Mouse (Mus musculus) G1E (cell line): ENCODE results near the gene Tepsin. TPM values are rescaled to one million over a fixed set of nuclear protein-coding genes. Genes with fewer than 3 reads are reported as not detected.
A peak's percentile ranks its signal among the peaks of the same experiment; 100 is the strongest.

Experiments
- ATAC-seq: 2 replicates; pipeline ENCODE4 v1.8.0; 2016; ENCODE audit warnings: mild to moderate bottlenecking; ENCODE audit not compliant: insufficient number of reproducible peaks, poor library complexity, low FRiP score, severe bottlenecking; ENCODE audit errors: extremely low read depth
- DNase-seq: peaks from one replicate; pipeline ENCODE4 v3.0.0; 2012; ENCODE audit warnings: low spot score
- H3K27me3 ChIP-seq: 2 replicates; pipeline ENCODE4 v1.6.1; 2012; ENCODE audit warnings: mild to moderate bottlenecking, low read length, inconsistent platforms; ENCODE audit not compliant: insufficient read depth
- H3K36me3 ChIP-seq: replicated peaks from 2 replicates; pipeline ENCODE3; 2012; ENCODE audit warnings: mild to moderate bottlenecking, inconsistent platforms
- H3K4me1 ChIP-seq: 2 replicates; pipeline ENCODE4 v1.6.1; 2012; ENCODE audit warnings: low read depth, low read length, inconsistent platforms, mixed read lengths; ENCODE audit not compliant: insufficient read depth
- H3K4me3 ChIP-seq: 2 replicates; pipeline ENCODE4 v1.5.1; 2012; ENCODE audit warnings: low read depth, mild to moderate bottlenecking, inconsistent platforms, low read length, moderate library complexity, mixed read lengths
- H3K9me3 ChIP-seq: replicated peaks from 2 replicates; pipeline ENCODE4 v1.6.1; 2012; ENCODE audit warnings: inconsistent platforms
- CTCF ChIP-seq: IDR thresholded peaks from 2 replicates; pipeline ENCODE4 v1.5.1; 2012; ENCODE audit warnings: low read depth, low read length, inconsistent platforms, mixed read lengths
- GATA1 ChIP-seq: IDR thresholded peaks from 2 replicates; pipeline ENCODE4 v1.6.1; 2012; ENCODE audit warnings: borderline replicate concordance, low read length, inconsistent platforms, mixed read lengths
- GATA2 ChIP-seq: IDR thresholded peaks from 2 replicates; pipeline ENCODE4 v1.6.1; 2012; ENCODE audit warnings: low read depth, low read length, inconsistent platforms, borderline replicate concordance
- POLR2AphosphoS5 ChIP-seq: IDR thresholded peaks from 2 replicates; pipeline ENCODE4 v1.6.1; 2012; ENCODE audit warnings: low read depth, low read length, inconsistent platforms; ENCODE audit not compliant: insufficient replicate concordance
- TAL1 ChIP-seq: conservative IDR thresholded peaks from 2 replicates; pipeline ENCODE4 v1.6.1; 2012; ENCODE audit warnings: low read depth, low read length, inconsistent platforms, mixed read lengths
- polyA plus RNA-seq: library from polyadenylated mRNA; stranded (reverse); fragments of >175 nt; gene quantifications from 2 replicates; pipeline ENCODE4 v1.2.3, GENCODE M21; 2012
- total RNA-seq, 2 experiments: library from RNA; stranded (forward) in 1 of 2; stranded (reverse) in 1 of 2; fragments of 200-1000 nt in 1 of 2; fragments of >200 nt in 1 of 2; fragmentation: Nextera tagmentation in 1 of 2; gene quantifications; 2 replicates each; pipeline ENCODE4 v1.2.3; 2014 to 2017

The Tepsin gene
- total and polyA plus RNA-seq, 3 experiments: 14.2 to 24.3 (median 15.7) TPM

DNA sequence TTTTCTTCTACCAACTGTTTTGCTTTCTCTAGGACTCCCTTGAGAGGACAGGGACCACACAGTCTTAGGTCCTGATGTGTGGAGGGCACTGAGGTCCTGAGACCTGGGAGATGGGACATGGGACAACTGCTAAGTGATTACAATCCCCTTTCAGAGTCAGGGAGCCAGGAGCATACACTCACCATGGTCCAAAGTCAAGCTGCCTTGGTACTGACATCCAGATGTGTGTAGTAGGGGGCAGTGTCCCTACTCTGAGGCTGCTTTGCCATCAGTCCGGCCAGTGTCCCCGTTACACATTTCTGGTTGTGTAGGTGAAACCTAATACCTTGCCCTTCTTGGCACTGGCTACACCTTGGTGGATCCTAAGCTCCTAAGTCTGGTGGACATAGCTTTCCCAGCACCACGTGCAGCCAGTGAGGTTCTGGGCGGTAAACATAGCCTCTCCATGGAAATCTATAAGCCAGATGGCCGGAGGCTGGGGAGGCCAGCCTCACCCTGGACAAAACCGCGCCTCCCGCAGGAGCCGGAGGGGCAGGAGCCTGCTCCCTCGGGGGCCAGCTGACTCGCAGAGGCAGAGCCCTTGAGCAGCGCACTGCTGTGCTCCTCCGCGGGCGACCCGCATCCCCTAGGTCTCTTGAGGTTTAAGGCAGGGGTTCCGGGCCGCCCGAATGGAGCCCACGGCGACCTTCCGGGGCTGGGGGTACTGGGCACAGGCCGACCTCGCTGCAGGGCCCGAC, 12.5 kb downstream of the Tepsin start:
- Histone ChIP-seq H3K9me3 (no peaks in the 10 kb centered on the region), H3K4me3 (peak overlapping the region; percentile 94), H3K4me1 (peaks cover 29% of the 10 kb centered on the region), H3K36me3 (peaks cover 47% of the 10 kb centered on the region), H3K27me3 (no peaks in the 10 kb centered on the region)
- no peak for TF ChIP-seq GATA2
- TF ChIP-seq CTCF: no peak
- no peak for TF ChIP-seq POLR2AphosphoS5
- TF ChIP-seq TAL1: no peak
- no peak for TF ChIP-seq GATA1
- ATAC-seq (no peak), DNase-seq (peak; percentile 63)

DNA sequence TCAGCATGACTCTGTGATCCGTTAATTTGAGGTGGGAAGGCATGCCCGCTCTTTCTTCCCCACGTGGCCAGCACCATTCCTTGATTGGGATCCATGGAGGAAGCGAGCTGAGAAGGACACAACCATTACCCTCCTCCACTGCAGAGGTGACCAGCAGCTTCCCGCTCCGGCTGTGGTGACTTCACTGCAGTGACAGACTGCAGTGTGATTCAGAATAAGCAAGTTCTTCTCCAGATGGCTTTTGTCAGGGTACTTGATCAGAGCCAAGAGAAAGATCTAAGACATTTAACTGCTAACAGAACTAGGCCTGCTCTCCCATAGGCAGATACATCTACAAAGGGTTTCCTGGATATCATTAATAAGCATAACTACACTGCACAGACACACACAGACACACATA, 18.2 kb downstream of the Tepsin start:
- DNase-seq (no peak), ATAC-seq (no peak)
- Histone ChIP-seq H3K27me3 (no peaks in the 10 kb centered on the region), H3K9me3 (peaks cover 3% of the 10 kb centered on the region; the same call in 1 of the 2 replicates), H3K4me3 (no peak overlapping the region), H3K36me3 (peaks cover 86% of the 10 kb centered on the region), H3K4me1 (peaks cover 4% of the 10 kb centered on the region)
- TF ChIP-seq POLR2AphosphoS5 (no peak), TAL1 (no peak), GATA1 (no peak), GATA2 (no peak), CTCF (no peak)

DNA sequence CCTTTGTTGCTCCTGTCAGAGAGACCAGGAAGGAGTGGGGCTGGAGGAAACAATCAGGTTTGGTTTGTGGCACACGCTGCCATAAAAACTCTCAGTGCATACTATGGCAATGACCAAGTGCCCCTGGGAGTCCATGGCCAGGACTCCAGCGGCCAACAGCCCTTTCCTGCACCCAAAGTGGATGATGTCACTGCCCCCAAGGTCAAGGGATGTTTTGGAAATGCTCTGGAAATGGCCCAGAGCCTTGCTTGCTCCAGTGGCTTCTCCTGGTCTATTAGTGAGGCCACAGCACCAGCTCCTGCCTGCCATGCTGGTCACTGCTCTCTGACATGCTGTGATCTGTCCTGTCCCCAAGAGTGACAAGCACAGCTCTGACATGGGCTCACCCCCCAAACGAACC, 22.3 kb downstream of the Tepsin start:
- H3K36me3 ChIP-seq: peaks cover 95% of the 10 kb centered on the region
- ATAC-seq (no peak), DNase-seq (no peak)
- no peaks in the 10 kb centered on the region for H3K4me1 ChIP-seq
- H3K9me3 ChIP-seq: peaks cover 3% of the 10 kb centered on the region; the same call in 1 of the 2 replicates
- no peaks in the 10 kb centered on the region for H3K27me3 ChIP-seq
- TF ChIP-seq TAL1 (no peak), GATA1 (no peak)
- H3K4me3 ChIP-seq: no peak overlapping the region

DNA sequence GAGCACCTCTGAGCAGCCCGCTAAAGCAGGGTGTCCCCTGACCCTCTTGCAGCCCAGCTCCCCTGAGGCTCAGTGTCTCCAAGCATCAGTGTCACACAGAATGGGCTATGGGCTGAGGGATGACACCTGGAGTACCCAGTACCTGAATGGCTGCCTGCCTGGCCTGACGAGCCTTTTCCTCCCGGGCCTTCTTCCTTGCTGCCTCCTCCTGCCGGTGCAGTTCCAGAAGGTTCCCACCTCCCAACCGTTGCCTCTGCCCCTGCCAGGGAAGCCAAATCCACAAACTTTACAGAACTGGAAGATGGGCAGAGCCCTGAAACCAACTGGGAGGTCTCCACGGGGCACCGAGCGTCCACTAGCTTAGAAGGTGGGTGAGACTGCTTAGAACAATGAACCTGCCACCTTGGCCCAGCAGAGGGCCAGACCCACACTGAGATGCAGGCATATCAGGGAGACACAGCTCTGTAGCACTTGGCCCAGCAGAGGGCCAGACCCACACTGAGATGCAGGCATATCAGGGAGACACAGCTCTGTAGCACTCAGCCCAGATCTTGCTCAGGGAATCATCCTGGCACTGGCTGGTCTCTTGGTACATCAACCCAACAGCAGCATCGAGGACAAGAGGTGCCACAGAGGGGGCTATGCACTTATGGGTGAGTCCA, 25.4 kb downstream of the Tepsin start:
- H3K9me3 ChIP-seq: no peaks in the 10 kb centered on the region
- ATAC-seq (no peak; the same call in 1 of the 2 replicates), DNase-seq (no peak)
- no peaks in the 10 kb centered on the region for H3K4me1 ChIP-seq
- no peak overlapping the region for H3K4me3 ChIP-seq
- TF ChIP-seq TAL1 (no peak), GATA1 (no peak), CTCF (no peak)
- H3K36me3 ChIP-seq: peaks cover 98% of the 10 kb centered on the region
- H3K27me3 ChIP-seq: no peaks in the 10 kb centered on the region

DNA sequence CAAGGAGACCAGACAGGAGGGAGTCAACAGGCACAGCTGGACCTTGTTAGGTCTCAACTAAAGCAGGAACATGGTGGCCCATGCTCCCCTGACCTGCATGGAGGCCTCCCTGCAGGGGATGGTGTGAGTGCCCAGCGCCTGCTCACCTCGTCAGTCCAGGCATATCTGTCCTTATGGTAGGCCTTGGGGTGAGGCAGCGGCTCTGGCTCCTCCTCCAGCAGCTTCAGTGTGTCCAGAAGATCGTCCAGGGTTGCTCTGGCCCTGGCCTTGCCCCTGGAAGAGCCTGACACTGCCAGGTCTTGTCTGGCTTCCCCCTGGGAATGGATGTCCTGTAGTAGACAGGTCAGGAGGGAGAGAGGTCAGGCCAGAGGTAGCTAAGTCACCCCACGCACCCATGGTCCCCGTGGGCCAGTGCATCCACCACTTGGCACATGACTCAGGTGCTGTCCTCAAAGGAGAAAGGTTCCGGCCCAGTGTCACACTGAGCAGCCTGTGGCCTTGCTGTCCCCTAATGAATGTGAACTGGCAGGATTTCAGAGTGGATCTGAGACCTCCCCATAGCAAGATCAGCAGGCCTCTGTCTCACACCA, 26.7 kb downstream of the Tepsin start:
- no peaks in the 10 kb centered on the region for H3K9me3 ChIP-seq
- peaks cover 2% of the 10 kb centered on the region; the same call in 1 of the 2 replicates for H3K4me1 ChIP-seq
- no peaks in the 10 kb centered on the region for H3K27me3 ChIP-seq
- DNase-seq: no peak
- H3K36me3 ChIP-seq: peaks cover 99% of the 10 kb centered on the region
- no peak overlapping the region for H3K4me3 ChIP-seq
- no peak for TF ChIP-seq CTCF
- no peak for TF ChIP-seq POLR2AphosphoS5
- no peak for TF ChIP-seq TAL1
- no peak for TF ChIP-seq GATA1
- TF ChIP-seq GATA2: no peak
- no peak for ATAC-seq

DNA sequence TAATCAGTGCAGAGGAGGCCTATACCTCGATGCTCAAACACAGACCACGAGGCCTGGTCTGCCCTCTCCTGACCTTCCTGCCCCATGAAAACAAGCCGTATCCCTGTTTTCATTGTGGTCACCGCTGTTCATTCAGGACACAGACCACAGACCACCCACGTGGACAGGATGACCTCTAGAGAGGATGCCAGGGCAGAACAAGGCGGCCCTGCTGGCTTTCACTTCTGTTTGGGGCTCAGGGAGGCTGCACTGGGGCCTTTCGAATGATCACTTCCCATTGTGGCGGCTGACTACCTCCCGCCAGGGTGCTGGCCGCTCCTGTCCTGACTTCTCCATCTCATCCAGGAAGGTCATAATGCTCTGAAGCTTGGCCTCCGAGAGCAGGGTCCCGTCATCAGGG, 27.5 kb downstream of the Tepsin start:
- no peaks in the 10 kb centered on the region for H3K9me3 ChIP-seq
- H3K4me3 ChIP-seq: no peak overlapping the region
- DNase-seq (no peak), ATAC-seq (no peak)
- peaks cover 2% of the 10 kb centered on the region; the same call in 1 of the 2 replicates for H3K4me1 ChIP-seq
- peaks cover 99% of the 10 kb centered on the region for H3K36me3 ChIP-seq
- H3K27me3 ChIP-seq: no peaks in the 10 kb centered on the region
- TF ChIP-seq TAL1 (no peak), POLR2AphosphoS5 (no peak), GATA1 (no peak), GATA2 (no peak), CTCF (no peak)
